Mouse (Mus musculus) limb, embryonic 14.5 days (tissue): ENCODE data around the gene Pacrg. TPM values are rescaled to one million over a fixed set of nuclear protein-coding genes. Genes with fewer than 3 reads are reported as not detected.

ENCODE experiments used
- ATAC-seq: fragments of 200-750 bp; cut with Nextera tagmentation; 2 replicates; pipeline ENCODE4 v1.8.0; 2017; ENCODE audit warnings: low read depth, moderate number of reproducible peaks, moderate TSS enrichment; ENCODE audit not compliant: low FRiP score
- DNase-seq: peaks from one replicate; pipeline ENCODE4 v3.0.0-alpha.2; 2015; ENCODE audit warnings: low spot score
- H3K27ac ChIP-seq: fragments of 300-500 bp; sonication (generic); replicated peaks from 2 replicates; pipeline ENCODE4 v1.5.1; 2014; ENCODE audit warnings: low read depth, mild to moderate bottlenecking, low read length, moderate library complexity, mixed read lengths
- H3K27me3 ChIP-seq: fragments of 300-500 bp; sonication (generic); 2 replicates; pipeline ENCODE4 v1.6.1; 2014; ENCODE audit warnings: low read length, mixed read lengths; ENCODE audit not compliant: control insufficient read depth, insufficient read depth
- H3K36me3 ChIP-seq: fragments of 300-500 bp; sonication (generic); 2 replicates; pipeline ENCODE4 v1.6.1; 2014; ENCODE audit warnings: mild to moderate bottlenecking, low read length, moderate library complexity, mixed read lengths; ENCODE audit not compliant: control insufficient read depth, insufficient read depth
- H3K4me1 ChIP-seq: fragments of 300-500 bp; sonication (generic); 2 replicates; pipeline ENCODE4 v1.6.1; 2014; ENCODE audit warnings: antibody characterized with exemption, low read length, mixed read lengths; ENCODE audit not compliant: control insufficient read depth, insufficient read depth
- H3K4me2 ChIP-seq: fragments of 300-500 bp; sonication (generic); replicated peaks from 2 replicates; pipeline ENCODE4 v1.6.1; 2014; ENCODE audit warnings: low read depth, mild to moderate bottlenecking, low read length, moderate library complexity; ENCODE audit not compliant: severe bottlenecking
- H3K4me3 ChIP-seq: fragments of 300-500 bp; sonication (generic); replicated peaks from 2 replicates; pipeline ENCODE4 v1.5.1; 2014; ENCODE audit warnings: low read length
- H3K9ac ChIP-seq: fragments of 300-500 bp; sonication (generic); 2 replicates; pipeline ENCODE4 v1.6.1; 2014; ENCODE audit warnings: mild to moderate bottlenecking, low read depth, low read length, moderate library complexity; ENCODE audit not compliant: severe bottlenecking
- H3K9me3 ChIP-seq: fragments of 300-500 bp; sonication (generic); 2 replicates; pipeline ENCODE4 v1.6.1; 2016; ENCODE audit warnings: low read length; ENCODE audit not compliant: control insufficient read depth
- POLR2A ChIP-seq: fragments of 200-500 bp; IDR thresholded peaks from 2 replicates; pipeline ENCODE4 v1.8.0; 2012; ENCODE audit warnings: inconsistent platforms, mild to moderate bottlenecking, moderate library complexity, borderline replicate concordance; ENCODE audit not compliant: insufficient read depth, insufficient read length; ENCODE audit errors: extremely low read depth
- WGBS: fragments of 180-500 bp; shearing (Covaris S2); extraction: QIAGEN DNeasy Blood & Tissue Kit; methylation state at CpG from one replicate; pipeline ENCODE4 v1.1.7; 2014; 5-methylcytosine and 5-hydroxymethylcytosine counted together
- polyA plus RNA-seq, 2 experiments: library from polyadenylated mRNA; depleted of rRNA in 1 of 2; stranded (reverse) in 1 of 2; unstranded in 1 of 2; fragments of >200 nt; fragmentation: Nextera tagmentation in 1 of 2; extraction: Ambion mirVana in 1 of 2; gene quantifications; 2 replicates each; pipeline versions ENCODE4 v1.2.1 to v1.2.3; 2012 to 2014

Pacrg gene
- polyA plus RNA-seq, 2 experiments = 0.99 to 1.3 TPM

- Histone ChIP-seq H3K4me2 (no peak overlapping the region), H3K27me3 (no peaks in the 10 kb centered on the region), H3K27ac (no peak overlapping the region), H3K4me1 (no peaks in the 10 kb centered on the region), H3K4me3 (no peak overlapping the region), H3K9ac (no peak overlapping the region), H3K36me3 (no peaks in the 10 kb centered on the region), H3K9me3 (no peaks in the 10 kb centered on the region)
- DNase-seq = no peak
- ATAC-seq = no peak
- no peak for TF ChIP-seq POLR2A
- 92% methylated on average over 6 of the region's 6 CpGs for WGBS
These were observed 215.2 kb downstream of the Pacrg start for GRCm38 (mm10) chr17:10624699-10625424.

GRCm38 (mm10) chr17:10620621-10621020 is 219.5 kb downstream of the Pacrg start:
- no peak for TF ChIP-seq POLR2A
- 42% methylated on average over 2 of the region's 2 CpGs for WGBS
- DNase-seq (no peak), ATAC-seq (no peak)
- Histone ChIP-seq H3K9ac (no peak overlapping the region), H3K4me3 (no peak overlapping the region), H3K4me2 (no peak overlapping the region), H3K36me3 (no peaks in the 10 kb centered on the region), H3K4me1 (no peaks in the 10 kb centered on the region), H3K27me3 (no peaks in the 10 kb centered on the region), H3K27ac (no peak overlapping the region), H3K9me3 (no peaks in the 10 kb centered on the region)

GRCm38 (mm10) chr17:10619881-10620280 is 220.2 kb downstream of the Pacrg start:
- no peak overlapping the region for H3K4me2 ChIP-seq
- no peaks in the 10 kb centered on the region for H3K27me3 ChIP-seq
- H3K27ac ChIP-seq = no peak overlapping the region
- no peaks in the 10 kb centered on the region for H3K36me3 ChIP-seq
- H3K4me3 ChIP-seq = no peak overlapping the region
- H3K9me3 ChIP-seq = no peaks in the 10 kb centered on the region
- no peak for TF ChIP-seq POLR2A
- 71% methylated on average over 3 of the region's 3 CpGs for WGBS
- H3K4me1 ChIP-seq = no peaks in the 10 kb centered on the region
- ATAC-seq (no peak), DNase-seq (no peak)
- no peak overlapping the region for H3K9ac ChIP-seq

GRCm38 (mm10) chr17:10617656-10618055 is 222.5 kb downstream of the Pacrg start:
- no peaks in the 10 kb centered on the region for H3K27me3 ChIP-seq
- no peak for DNase-seq
- no peak for TF ChIP-seq POLR2A
- no peaks in the 10 kb centered on the region for H3K9me3 ChIP-seq
- H3K4me2 ChIP-seq = no peak overlapping the region
- no peak for ATAC-seq
- no peak overlapping the region for H3K9ac ChIP-seq
- no peak overlapping the region for H3K4me3 ChIP-seq
- no peak overlapping the region for H3K27ac ChIP-seq
- no peaks in the 10 kb centered on the region for H3K4me1 ChIP-seq
- WGBS = 34% methylated on average over 4 of the region's 4 CpGs
- no peaks in the 10 kb centered on the region for H3K36me3 ChIP-seq

GRCm38 (mm10) chr17:10615611-10616010 is 224.5 kb downstream of the Pacrg start:
- DNase-seq (no peak), ATAC-seq (no peak)
- Histone ChIP-seq H3K9me3 (no peaks in the 10 kb centered on the region), H3K36me3 (no peaks in the 10 kb centered on the region), H3K27ac (no peak overlapping the region), H3K4me3 (no peak overlapping the region), H3K27me3 (no peaks in the 10 kb centered on the region), H3K4me2 (no peak overlapping the region), H3K4me1 (no peaks in the 10 kb centered on the region), H3K9ac (no peak overlapping the region)
- WGBS = 90% methylated on average over 7 of the region's 7 CpGs
- no peak for TF ChIP-seq POLR2A

- 86% methylated on average over 6 of the region's 6 CpGs for WGBS
- no peak for DNase-seq
- Histone ChIP-seq H3K9ac (no peak overlapping the region), H3K4me1 (no peaks in the 10 kb centered on the region), H3K4me2 (no peak overlapping the region), H3K27ac (no peak overlapping the region), H3K27me3 (no peaks in the 10 kb centered on the region), H3K4me3 (no peak overlapping the region), H3K9me3 (no peaks in the 10 kb centered on the region), H3K36me3 (no peaks in the 10 kb centered on the region)
- no peak for ATAC-seq
- TF ChIP-seq POLR2A = no peak
These were observed 225.4 kb downstream of the Pacrg start for GRCm38 (mm10) chr17:10614696-10615095.
